Mouse (Mus musculus) G1E (cell line): ENCODE data around the gene Sec22c.

Source experiments
- CTCF ChIP-seq: IDR thresholded peaks from 2 replicates; pipeline ENCODE4 v1.5.1; 2012; ENCODE audit warnings: low read depth, low read length, inconsistent platforms, mixed read lengths
- GATA1 ChIP-seq: IDR thresholded peaks from 2 replicates; pipeline ENCODE4 v1.6.1; 2012; ENCODE audit warnings: borderline replicate concordance, low read length, inconsistent platforms, mixed read lengths
- GATA2 ChIP-seq: IDR thresholded peaks from 2 replicates; pipeline ENCODE4 v1.6.1; 2012; ENCODE audit warnings: low read depth, low read length, inconsistent platforms, borderline replicate concordance
- POLR2AphosphoS5 ChIP-seq: IDR thresholded peaks from 2 replicates; pipeline ENCODE4 v1.6.1; 2012; ENCODE audit warnings: low read depth, low read length, inconsistent platforms; ENCODE audit not compliant: insufficient replicate concordance
- TAL1 ChIP-seq: conservative IDR thresholded peaks from 2 replicates; pipeline ENCODE4 v1.6.1; 2012; ENCODE audit warnings: low read depth, low read length, inconsistent platforms, mixed read lengths

GRCm38 (mm10) chr9:121642401-121643181, 62.7 kb downstream of the Sec22c start, which contains the start of gene Vipr1:
- no peak for TF ChIP-seq CTCF
- no peak for TF ChIP-seq POLR2AphosphoS5
- no peak for TF ChIP-seq GATA1
- TF ChIP-seq TAL1, result no peak
- no peak for TF ChIP-seq GATA2
